Mouse (Mus musculus) embryo, embryonic 11.5 days (tissue): ENCODE measurements at regions not wholly inside any gene's neighbourhood (a gene's known extent, or its start where the extent isn't known, plus 50 kb on each side); places are given as distances from the start of the nearest gene placed in this dataset.
"Not testable (repeated sequence)": the region's sequence is repeated elsewhere in the genome, so short reads cannot be mapped to it uniquely, and the experiment has no call there.

Experiments used
- DNase-seq: peaks from one replicate; pipeline ENCODE4 v3.0.0-alpha.2; 2012; ENCODE audit warnings: low read depth, low spot score

DNA sequence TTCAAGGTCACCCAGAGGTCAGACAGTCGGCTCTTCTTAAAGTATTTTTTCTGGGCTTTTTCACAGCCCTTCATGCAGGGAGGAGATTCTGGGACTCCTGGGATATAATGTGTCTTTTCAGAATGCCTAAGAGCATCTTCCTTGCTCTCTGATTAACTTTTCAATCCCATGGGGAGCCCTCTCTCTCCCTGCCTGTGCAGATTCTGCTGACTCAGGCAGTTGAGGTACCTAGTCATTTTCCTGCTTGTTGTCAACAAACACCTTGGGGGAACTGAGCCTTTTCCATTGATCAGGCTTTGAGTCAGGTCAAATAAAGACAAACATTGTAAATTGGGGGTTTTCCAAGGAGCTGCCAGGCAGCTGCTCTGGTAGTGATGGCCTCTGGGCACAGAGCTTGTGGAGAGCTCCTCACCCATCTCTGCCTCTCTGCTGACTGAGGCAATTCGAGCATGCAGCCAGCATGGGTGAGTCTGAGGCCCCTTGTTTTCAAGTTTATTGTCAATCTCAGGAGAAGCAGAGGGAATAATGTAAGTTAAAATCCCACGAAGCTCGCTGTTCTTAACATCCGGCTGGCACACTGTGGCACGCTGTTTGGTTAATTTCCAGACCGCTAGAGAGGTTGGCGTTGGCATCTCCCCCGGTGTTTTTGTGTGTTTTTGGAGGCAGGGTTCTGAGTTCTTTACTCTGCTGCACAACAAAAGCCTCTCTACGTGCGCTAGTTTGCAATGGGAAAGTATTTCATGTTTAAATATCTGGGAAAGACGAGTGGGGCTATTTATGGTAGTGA, 159.8 kb upstream of the Trpc7 start:
- no peak for DNase-seq

DNA sequence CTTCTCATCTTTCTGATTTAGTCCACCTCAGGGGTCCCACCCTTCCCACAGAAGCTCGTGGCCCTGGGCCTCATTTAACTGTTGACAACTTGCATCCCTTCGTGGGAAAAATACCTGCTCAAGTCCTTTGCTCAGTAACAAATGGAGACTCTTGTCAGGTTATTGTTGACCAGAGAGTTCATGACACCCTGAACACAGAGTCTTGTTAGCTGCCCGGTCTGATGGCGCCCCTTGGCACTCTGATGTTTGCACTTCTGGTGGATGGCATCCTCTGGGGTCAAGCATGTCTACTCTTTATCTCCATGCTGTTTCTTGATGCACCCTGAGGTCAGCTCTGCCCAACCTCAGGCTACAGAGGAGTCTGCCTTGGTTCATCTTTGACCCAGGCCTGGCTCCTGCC, 157.6 kb upstream of the Trpc7 start:
- no peak for DNase-seq

DNA sequence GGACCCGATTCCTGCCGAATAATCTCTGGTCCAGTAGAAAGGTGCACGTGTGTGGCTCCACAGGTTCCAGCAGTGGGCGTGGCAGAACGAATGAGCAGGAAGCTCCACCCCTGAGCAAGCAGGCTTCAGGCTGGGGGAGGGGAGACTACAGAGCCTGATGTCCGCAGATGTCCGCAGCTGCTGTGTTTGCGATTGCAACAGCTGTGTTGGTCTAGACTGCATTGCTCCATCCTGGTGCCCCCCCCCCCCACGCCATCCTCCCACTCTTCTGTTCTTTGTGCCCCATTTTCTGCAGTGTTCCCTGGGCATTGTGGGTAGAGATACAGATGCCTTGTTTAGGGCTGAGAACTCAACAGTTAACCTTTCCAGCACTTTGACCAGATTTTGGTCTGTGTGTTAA, 150.3 kb upstream of the Trpc7 start:
- not testable (repeated sequence) for DNase-seq

DNA sequence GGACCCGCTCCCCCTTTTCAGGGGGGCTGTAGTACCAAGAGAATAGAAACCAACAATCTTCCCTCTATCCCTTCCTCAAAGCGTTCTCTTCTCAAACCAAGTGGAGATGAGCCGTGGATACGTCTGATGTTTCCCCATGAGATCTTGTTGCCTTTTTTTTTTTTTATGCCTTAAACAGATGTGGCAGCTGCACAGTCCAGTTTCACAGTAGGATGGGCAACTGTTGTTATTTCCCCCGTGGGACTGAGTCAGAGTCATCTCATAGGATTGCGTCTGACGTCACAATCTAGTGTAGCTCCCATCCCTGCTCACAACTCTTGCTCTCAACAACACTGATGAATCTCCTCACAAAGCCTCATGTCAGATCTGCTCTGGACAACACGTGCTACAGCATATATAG, 148.7 kb upstream of the Trpc7 start:
- no peak for DNase-seq

DNA sequence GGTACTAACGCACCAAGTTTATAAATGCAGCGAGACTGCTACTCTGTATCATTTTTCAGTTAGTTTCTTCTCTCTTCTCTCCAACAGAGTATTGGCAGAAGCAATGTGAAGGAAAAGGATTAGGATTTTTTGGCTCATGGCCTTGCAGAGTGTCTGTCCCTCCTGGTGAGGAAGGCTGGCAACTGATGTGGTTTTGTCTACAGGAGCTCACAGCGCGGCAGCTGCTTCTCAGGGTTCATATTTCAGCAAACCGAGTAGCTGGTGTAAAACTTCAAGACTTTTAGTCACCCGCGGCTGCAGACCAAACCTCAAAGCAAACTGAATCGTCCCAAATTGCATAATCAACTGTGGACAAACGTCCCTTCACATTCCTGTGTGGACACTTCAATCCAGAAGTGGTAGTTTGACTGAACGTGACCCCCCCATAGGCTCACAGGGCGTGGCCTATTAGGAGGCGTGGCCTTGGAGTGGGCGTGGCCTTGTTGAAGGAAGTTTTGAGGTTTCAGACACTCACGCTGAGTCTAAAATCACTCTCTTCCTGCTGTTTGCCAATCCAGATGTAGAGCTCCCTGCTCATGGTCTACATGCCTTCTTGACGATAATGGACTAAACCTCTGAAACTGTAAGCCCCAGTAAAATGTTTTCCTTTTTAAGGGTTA, 147.7 kb upstream of the Trpc7 start:
- no peak for DNase-seq

DNA sequence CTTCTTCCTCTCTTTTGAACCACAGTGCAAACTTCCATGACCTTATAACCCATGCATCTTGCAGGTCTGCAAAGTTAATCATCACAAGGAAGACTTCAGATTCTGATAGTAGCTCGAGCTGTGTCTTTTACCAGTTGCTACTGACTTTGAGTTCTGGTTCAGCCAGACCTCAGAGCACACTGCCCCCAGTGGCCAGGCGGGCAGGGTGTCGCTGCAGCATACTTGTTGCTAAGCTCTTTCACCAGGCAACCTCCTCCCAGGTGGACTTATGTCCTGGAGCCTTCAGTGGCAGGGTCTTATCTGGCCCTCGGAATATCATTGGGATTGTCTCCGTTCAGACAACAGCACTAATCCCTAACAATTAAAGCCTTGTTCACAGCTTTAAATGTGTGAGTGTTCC, 146.7 kb upstream of the Trpc7 start:
- no peak for DNase-seq

GRCm38 (mm10) chr13:57032871-57033270, 137.1 kb upstream of the Trpc7 start:
- no peak for DNase-seq

- DNase-seq, result no peak
These were observed 122.0 kb upstream of the Trpc7 start for GRCm38 (mm10) chr13:57017553-57018341.

DNA sequence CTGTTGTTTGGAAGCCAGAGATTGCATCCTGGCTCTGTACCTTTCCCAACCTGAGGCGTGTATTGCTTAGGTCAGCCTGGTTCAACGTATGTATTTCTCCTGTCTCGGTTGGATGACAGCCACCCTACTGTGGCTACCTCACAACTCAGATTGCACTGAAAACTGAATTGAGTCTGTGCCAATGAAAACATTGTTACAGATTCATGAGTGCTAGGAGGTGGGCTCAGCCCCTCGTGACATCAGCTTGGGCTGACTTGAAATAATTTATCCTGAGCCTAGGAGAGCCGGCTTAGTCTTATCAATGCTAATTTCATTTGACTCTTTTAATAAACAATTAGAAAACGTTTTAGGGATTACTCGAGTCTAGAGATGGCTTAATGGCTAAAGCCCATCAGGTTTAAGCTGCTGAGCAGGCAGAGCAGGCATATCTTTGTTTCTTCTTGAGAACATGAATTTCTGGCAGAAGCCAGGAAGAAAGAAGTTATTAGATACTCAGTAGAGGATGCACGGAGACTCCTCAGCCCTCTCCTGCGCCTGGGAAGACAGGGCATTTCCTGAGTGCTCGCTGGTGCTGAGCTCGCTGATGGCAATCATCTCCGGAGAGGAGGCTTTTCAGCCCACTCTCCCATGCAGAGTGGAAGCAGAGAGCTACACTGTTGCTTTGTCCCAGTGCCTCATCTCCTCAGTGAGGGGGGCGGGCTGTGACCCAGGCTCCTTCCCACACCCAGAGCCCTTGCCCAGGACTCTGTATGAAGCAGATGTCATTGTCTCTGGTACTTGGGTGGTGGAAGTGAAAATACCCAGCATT, 120.9 kb upstream of the Trpc7 start:
- no peak for DNase-seq

DNA sequence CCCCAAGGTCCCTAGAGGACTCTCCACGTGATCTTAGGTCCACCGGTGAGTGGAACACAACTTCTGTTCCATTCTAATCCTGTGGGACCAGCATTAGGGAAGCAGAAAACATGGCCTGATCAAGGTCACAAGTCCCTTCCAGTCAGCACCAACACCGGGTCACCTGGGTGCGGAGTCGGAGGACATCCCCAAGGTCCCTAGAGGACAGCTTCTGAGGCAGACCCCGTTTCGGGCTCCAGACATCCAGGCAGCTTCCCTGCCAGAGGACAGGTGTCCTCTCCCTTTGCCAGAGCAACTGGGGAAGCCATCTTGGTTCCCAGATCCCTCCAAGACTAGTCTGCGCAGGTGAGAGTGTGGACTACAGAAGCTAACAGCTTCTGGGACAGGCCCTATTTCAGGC, 111.4 kb upstream of the Trpc7 start:
- not testable (repeated sequence) for DNase-seq

DNA sequence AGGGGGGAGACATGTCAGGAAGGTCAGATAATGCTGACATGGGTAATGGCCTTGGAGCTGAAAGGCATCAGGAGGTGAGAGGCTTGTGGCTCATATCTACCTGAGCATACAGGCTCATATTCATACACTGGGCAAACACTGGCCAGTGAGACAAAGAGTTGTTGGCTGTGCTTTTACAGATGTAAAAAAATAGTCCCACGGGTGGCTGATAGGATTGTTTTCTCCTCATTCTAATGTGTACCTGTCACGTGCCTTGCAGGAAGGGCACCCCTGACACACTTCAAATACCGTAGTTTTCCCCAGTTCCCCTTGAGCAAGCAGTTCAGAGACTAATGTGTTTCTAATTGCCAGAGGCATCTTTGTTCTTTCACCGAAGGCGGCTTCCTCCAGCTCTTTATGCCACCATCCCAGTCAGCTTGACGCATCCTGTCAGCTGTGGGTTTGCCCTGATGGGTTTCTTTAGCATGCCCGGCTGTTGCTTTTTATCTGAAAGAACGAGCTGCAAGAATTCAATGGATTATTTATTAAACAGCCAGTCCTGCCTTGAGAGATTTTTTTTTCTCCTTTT, 107.9 kb upstream of the Trpc7 start:
- DNase-seq, result no peak

- DNase-seq, result no peak
These were observed 96.2 kb upstream of the Trpc7 start for GRCm38 (mm10) chr13:56992022-56992421.

DNA sequence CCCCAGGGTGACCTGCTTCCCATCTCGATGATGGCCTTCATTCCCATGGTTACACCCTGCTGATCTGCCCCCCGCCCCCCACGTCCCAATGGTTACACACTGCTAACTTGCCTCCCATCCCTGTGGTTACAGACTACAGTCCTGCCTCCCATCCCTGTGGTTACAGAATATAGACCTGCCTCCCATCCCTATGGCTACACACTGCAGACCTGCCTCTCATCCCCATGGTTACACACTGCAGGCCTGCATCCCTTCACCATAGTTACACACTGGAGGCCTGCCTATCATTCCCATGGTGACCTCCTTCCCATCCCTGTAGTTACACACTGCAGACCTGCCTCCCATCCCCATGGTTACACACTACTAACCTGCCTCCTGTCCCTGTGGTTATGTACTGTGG, 78.3 kb upstream of the Trpc7 start:
- DNase-seq, result no peak

DNA sequence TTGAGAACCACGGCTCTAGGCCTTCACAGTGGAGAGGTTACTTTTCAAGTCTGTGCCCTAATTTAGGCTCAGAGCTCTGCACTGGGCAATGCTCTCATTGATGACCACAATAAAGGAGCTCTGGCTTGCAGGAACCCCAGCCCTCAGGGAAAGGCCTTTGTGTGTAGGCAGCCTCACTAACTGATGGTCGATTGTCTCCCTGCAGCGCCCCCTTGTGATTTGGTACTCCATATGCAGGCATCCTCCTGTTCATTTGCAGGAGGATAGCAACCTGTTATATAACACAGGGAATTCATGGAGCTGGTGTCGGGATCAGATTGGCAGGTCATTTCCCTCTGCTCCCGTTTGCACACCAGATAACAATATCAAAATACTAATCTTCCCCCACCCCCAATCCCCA, 59.6 kb upstream of the Trpc7 start:
- DNase-seq, result no peak

GRCm38 (mm10) chr13:56948086-56948485, 52.3 kb upstream of the Trpc7 start:
- no peak for DNase-seq

- no peak for DNase-seq
These were observed 51.5 kb upstream of the Trpc7 start for GRCm38 (mm10) chr13:56947266-56947665.
